Mouse (Mus musculus): ENCODE measurements around the gene Paf1. TPM values are rescaled to one million over a fixed set of nuclear protein-coding genes. Genes with fewer than 3 reads are reported as not detected.

Paf1 gene
- 42.3 and 55.3 TPM in 2 replicates for polyA plus RNA-seq (2012; rRNA removed)

DNA sequence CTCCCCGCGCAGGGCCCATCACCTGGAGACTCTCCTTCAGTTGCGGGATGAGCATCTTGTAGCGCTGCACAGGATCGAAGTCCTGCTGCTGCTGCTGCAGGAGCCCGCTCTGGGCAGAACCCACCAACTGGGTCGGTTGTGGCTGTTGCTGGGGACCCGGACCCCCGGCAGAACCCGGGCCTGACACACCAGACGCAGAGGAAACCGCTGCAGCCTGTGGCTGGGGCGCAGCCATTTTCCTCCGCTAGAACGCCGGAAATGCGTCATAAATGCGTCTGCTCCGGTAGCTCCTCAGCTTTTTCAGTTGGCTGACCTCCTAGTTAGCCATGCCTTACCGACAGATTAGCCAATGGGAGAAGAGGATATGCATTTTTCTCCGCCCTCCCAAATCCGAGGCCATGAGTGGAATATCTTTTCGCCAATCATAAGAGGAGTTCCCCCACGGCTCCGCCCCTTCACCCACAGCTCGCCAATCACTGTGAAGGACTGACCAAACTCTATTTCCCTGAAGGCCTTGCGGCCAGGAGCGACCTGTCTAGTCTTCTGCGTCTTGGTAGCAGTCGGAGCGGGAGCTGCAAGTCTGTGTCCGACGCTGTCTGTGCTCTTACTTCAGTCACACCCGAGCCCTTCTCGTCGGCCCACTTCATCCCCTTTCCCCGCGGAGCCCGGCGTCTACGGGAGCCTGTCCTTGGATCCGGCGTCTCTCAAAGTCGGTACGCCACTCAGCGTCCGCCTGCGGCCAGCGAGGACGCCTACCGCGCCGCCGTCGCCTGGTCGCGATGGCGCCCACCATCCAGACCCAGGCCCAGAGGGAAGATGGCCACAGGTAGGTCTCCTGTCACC, at the start of gene Paf1, which contains the start of gene Med29:
Gene Paf1, plus strand, starts transcription at position 523 of the 843 bp plus-strand sequence.
Gene Med29, minus strand, starts transcription at position 280 of the 843 bp plus-strand sequence.

DNA sequence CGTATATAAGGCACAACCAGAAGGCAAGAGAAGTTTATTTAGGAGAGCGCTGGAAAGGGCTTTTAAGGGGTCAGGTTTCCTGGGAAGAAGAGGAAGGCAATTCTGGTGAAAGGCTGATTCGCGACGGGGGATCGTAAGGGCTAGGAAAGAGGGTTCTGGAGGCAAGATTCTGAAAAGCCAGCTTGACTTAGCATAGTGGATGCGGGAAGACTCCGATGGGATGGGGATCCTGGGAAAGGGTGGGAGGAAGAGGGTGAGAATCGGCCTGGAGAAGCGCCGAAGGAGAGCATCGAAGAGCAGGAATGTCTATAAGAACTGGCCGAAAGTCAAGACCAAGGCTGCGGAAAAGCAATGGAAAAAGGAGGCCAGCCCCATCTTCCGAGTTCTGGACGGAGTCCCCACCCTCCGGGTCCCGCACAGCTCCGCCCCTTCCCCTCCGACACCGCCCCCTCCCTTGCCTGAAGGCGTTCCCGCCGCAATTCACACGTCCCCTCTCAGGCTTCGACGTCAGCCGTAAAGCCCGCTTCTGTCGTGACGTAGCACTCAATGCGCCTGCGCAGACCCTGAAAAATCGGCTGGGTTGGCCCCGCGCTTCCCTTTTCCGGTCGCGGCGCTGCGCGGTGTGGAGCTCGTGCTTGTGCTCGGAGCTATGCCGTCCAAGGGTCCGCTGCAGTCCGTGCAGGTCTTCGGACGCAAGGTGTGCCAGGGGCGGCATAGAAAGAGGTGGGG, 42.4 kb upstream of the Paf1 start, which contains the start of gene Rps16:
Gene Rps16, plus strand, starts transcription at position 498 of the 729 bp plus-strand sequence.

DNA sequence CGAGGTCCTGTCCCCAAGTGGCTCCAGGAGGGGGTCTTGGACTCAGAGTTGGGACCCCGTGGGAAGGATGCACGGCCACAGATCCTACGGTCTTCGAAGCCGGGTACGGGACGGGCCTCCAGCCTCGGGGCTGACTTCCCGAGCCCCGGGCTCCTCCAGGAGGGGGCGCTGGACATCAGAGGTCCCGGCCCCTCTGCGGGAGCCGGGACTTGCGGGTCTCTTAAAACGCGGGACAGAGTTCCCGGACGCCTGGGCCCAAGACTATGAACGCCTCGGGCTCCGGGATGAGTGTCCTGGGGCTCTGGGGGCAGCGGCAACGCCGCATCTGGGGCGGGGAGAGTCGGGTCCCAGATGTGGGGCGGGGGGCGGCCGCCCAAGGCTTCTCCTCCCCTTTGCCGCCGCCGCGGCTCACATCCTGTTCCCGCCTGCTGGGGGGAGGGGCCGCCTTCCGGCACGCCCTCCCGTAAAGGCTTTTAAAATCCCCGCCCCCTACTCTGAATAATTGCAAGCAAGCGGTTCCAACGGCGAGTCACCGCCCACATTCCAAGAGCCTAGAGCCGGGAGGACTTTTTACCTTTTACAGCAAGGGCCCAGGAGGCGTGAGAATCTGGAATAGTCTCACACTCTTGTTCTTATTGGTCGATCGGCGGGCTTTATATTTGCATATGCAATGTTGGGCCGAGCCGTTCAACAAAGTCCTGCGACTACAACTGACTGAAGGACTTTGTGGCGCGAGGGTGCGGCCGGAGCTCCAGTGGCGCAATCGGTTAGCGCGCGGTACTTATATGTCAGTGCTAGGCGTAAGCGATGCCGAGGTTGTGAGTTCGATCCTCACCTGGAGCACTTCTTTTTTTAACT, 20.3 kb upstream of the Paf1 start, which contains the start of gene Plekhg2:
Gene Plekhg2, minus strand, starts transcription at position 349 of the 858 bp plus-strand sequence.

DNA sequence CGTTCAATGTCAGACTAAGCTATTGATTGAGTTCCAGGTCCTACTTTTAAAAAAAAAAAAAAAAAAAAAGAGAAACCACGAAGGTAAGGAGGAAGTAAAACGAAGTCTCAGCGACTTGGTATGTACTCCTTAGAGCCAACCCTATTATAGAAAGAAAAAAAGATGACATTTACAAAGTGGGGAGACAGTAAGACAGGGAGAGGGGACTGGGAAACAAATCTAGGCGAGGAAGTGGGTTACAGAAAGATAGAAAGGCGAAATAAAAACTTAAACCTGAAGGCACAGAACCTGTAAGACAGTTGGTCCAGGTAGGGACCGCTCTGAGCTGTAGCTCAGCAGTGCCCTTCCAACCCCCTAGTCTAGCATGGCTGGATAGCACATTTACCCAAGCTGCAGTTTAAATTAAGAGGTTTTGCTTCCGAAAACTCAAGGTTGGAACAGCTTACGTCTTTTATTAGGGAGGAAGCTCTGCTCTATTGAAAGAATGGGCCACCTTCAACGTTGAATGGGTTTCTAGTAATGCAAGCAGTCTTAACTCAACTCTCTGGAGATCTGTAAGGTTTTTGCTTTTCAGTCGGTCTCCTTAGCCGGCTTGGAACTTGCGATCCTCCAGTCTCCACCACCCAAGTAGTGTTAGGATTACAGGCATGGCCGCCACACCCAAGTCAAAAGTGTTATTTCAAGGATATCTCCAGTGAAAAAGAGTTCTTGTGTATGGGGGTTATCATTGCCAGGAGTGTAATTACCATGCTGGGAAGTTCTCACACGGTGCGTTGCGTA, 12.3 kb upstream of the Paf1 start, which contains the start of gene Zfp36:
Gene Zfp36, minus strand, starts transcription at position 17 of the 780 bp plus-strand sequence.

DNA sequence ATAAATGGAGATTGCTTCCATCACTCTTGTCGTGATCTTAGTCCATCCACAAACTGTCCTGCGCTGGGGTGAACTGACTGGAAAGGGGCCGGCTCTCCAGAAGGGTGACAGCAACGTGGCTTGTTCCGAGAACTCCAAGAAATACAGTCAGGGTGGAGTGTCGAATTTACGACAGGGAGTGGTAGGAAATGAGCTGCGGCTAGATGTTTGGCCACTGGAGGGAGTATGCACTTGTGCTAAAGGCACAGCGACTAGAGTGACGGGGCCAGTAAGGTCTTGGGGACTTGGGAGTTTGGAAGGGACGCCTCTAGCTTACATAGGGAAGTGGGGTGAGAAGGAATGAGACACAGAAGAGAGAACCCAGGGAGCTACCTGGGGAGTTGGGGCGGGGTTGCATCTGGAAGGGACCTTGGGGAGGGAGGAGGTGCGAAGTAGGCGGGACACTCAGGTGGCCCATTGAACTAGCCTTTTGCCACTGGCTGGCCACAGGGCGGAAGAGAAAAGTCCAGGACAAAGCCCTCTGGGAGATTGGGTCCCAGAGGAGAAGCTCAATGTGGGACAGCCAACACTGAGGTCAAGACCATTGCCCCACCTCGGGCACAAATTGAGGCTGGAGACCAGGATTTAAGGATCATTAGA, 44.3 kb downstream of the Paf1 start, which contains the start of gene Gmfg:
Gene Gmfg, plus strand, starts transcription at position 516 of the 639 bp plus-strand sequence.

Other genes with a start within 250 kb of the Paf1 start
- 230 and 235 TPM in 2 replicates for gene Fbl, start 223.2 kb upstream of the Paf1 start, polyA plus RNA-seq (2012; rRNA removed)
- 2.2 and 2.4 TPM in 2 replicates for gene Dyrk1b, start 213.5 kb upstream of the Paf1 start, polyA plus RNA-seq (2012; rRNA removed)
- 2.3 and 2.6 TPM in 2 replicates for gene Eid2, start 125.1 kb upstream of the Paf1 start, polyA plus RNA-seq (2012; rRNA removed)
- gene Eid2b, start 115.2 kb upstream of the Paf1 start, polyA plus RNA-seq (2012; rRNA removed), result 1.6 and 1.8 TPM in 2 replicates
- not detected in 2 replicates for gene Selenov, start 101.8 kb upstream of the Paf1 start, polyA plus RNA-seq (2012; rRNA removed)
- 0.02 and 0.06 TPM in 2 replicates for gene Dll3, start 90.7 kb upstream of the Paf1 start, polyA plus RNA-seq (2012; rRNA removed)
- gene Timm50, start 80.9 kb upstream of the Paf1 start, polyA plus RNA-seq (2012; rRNA removed), result 44.7 and 49.9 TPM in 2 replicates
- 28.8 and 30.6 TPM in 2 replicates for gene Supt5, start 54.2 kb upstream of the Paf1 start, polyA plus RNA-seq (2012; rRNA removed)
- 1,090 and 1,213 TPM in 2 replicates for gene Rps16, start 42.3 kb upstream of the Paf1 start, polyA plus RNA-seq (2012; rRNA removed)
- 2.6 and 3.3 TPM in 2 replicates for gene Plekhg2, start 20.4 kb upstream of the Paf1 start, polyA plus RNA-seq (2012; rRNA removed)
- 3.9 and 4.4 TPM in 2 replicates for gene Zfp36, start 12.7 kb upstream of the Paf1 start, polyA plus RNA-seq (2012; rRNA removed)
- 18.2 and 20.2 TPM in 2 replicates for gene Med29, start 243 bp upstream of the Paf1 start, polyA plus RNA-seq (2012; rRNA removed)
- gene Gmfg, start 44.5 kb downstream of the Paf1 start, polyA plus RNA-seq (2012; rRNA removed), result 23.6 and 26.2 TPM in 2 replicates
- 0.38 and 0.40 TPM in 2 replicates for gene Lrfn1, start 59.0 kb downstream of the Paf1 start, polyA plus RNA-seq (2012; rRNA removed)
- not detected in 2 replicates for gene Ifnl2, start 117.5 kb downstream of the Paf1 start, polyA plus RNA-seq (2012; rRNA removed)
- gene Ifnl3, start 129.9 kb downstream of the Paf1 start, polyA plus RNA-seq (2012; rRNA removed), result not detected in 2 replicates
- 0.09 and 0.10 TPM in 2 replicates for gene Sycn, start 147.9 kb downstream of the Paf1 start, polyA plus RNA-seq (2012; rRNA removed)
- not detected in 2 replicates for gene Nccrp1, start 154.3 kb downstream of the Paf1 start, polyA plus RNA-seq (2012; rRNA removed)
- 9.2 and 12.0 TPM in 2 replicates for gene Samd4b, start 205.2 kb downstream of the Paf1 start, polyA plus RNA-seq (2012; rRNA removed)
- gene Pak4, start 205.2 kb downstream of the Paf1 start, polyA plus RNA-seq (2012; rRNA removed), result 10.8 and 11.4 TPM in 2 replicates
- not detected in 2 replicates for gene Acp7, start 238.4 kb downstream of the Paf1 start, polyA plus RNA-seq (2012; rRNA removed)